Mouse (Mus musculus) lung, embryonic 16.5 days (tissue): Measurements from ENCODE around the gene Lbr. TPM values are rescaled to one million over a fixed set of nuclear protein-coding genes. Genes with fewer than 3 reads are reported as not detected.

Experiments used
- ATAC-seq: fragments of 200-750 bp; cut with Nextera tagmentation; 2 replicates; pipeline ENCODE4 v1.8.0; 2017; ENCODE audit warnings: low read depth, mild to moderate bottlenecking, moderate library complexity
- H3K27ac ChIP-seq: fragments of 300-500 bp; sonication (generic); 2 replicates; pipeline ENCODE4 v1.5.1; 2014; ENCODE audit warnings: mild to moderate bottlenecking, control low read depth, low read length
- H3K27me3 ChIP-seq: fragments of 300-500 bp; sonication (generic); 2 replicates; pipeline ENCODE4 v1.6.1; 2014; ENCODE audit warnings: low read depth, low read length, mixed read lengths; ENCODE audit not compliant: control insufficient read depth, insufficient read depth
- H3K36me3 ChIP-seq: fragments of 300-500 bp; sonication (generic); 2 replicates; pipeline ENCODE4 v1.6.1; 2014; ENCODE audit warnings: low read length; ENCODE audit not compliant: control insufficient read depth, insufficient read depth
- H3K4me1 ChIP-seq: fragments of 300-500 bp; sonication (generic); replicated peaks from 2 replicates; pipeline ENCODE4 v1.6.1; 2014; ENCODE audit warnings: low read length, mixed read lengths; ENCODE audit not compliant: control insufficient read depth, insufficient read depth
- H3K4me2 ChIP-seq: fragments of 300-500 bp; sonication (generic); 2 replicates; pipeline ENCODE4 v1.6.1; 2014; ENCODE audit warnings: low read depth, low read length, control low read depth
- H3K4me3 ChIP-seq: fragments of 300-500 bp; sonication (generic); 2 replicates; pipeline ENCODE4 v1.5.1; 2014; ENCODE audit warnings: mild to moderate bottlenecking, low read length, control low read depth
- H3K9ac ChIP-seq: fragments of 300-500 bp; sonication (generic); 2 replicates; pipeline ENCODE4 v1.6.1; 2014; ENCODE audit warnings: low read length, control low read depth
- H3K9me3 ChIP-seq: fragments of 300-500 bp; sonication (generic); 2 replicates; pipeline ENCODE4 v1.6.1; 2016; ENCODE audit warnings: low read length; ENCODE audit not compliant: control insufficient read depth
- WGBS: fragments of 180-500 bp; shearing (Covaris S2); extraction: QIAGEN DNeasy Blood & Tissue Kit; methylation state at CpG from one replicate; pipeline ENCODE4 v1.1.7; 2014; 5-methylcytosine and 5-hydroxymethylcytosine counted together
- polyA plus RNA-seq: library from polyadenylated mRNA; unstranded; fragments of >200 nt; fragmentation: Nextera tagmentation; extraction: Ambion mirVana; gene quantifications from 2 replicates; pipeline ENCODE4 v1.2.1, GENCODE M21; 2015

Lbr gene
- polyA plus RNA-seq, 1 experiment from 2014 or later = 139 TPM

DNA sequence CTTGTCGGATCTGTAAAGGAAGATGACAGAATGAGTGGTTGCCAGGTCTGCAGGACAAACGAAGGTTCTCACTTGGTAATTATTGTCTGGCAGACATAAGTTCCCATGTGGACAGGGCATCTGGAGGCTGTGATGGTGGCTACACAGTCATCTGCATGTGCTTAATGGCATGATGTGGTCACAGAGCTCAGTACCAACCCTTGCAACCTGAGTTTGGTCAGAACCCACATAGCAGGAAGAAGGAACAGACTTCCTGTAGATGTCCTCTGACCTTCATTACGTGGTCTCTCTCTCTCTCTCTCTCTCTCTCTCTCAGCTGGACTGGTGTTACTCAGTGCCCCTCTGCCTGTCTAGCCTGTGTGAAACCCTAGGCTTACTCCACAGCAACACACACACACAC lies 29.8 kb upstream of the Lbr start:
- Histone ChIP-seq H3K36me3 (no peaks in the 10 kb centered on the region), H3K4me1 (no peaks in the 10 kb centered on the region), H3K27me3 (no peaks in the 10 kb centered on the region), H3K27ac (no peak overlapping the region), H3K4me3 (no peak overlapping the region), H3K9me3 (no peaks in the 10 kb centered on the region), H3K9ac (no peak overlapping the region), H3K4me2 (no peak overlapping the region)
- WGBS = 63% methylated on average over 3 of the region's 3 CpGs
- ATAC-seq = no peak

DNA sequence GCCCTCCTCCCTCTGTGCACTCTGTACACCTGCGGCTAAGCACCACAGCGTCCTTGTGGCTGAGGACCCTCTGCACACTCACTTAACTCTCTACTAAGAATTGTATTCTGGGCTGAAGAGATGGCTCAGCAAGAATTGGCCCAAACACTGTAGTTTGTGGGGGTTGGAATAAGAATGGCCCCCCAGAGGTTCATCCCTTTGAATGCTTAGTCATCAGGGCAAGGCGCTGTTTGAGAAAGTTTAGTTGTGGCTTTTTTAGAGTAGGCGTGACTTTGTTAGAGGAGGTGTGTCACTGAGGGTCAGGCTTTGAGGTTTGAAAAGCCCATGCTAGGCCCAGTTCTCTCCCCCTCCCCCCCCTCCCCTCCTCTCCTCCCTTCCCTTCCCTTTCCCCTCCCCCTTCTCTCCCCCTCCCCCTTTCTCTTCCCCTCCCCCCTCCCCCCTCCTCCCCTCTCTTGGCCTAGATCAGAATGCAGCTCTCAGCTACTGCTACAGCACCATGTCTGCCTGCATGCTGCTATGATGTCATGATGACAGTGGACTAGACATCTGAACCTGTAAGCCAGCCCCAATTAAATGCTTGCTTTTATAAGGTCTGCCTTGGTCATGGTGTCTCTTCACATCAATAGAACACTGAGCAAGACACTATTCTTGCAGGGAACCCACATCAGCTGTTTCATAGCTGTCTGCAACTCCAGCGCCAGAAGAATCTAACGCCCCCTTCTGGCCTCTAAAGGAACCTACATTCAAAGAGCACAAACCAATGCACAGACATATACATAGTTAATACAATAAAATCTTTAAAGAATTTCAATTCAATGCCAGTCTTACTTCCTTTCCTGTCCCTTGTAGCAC lies 23.8 kb upstream of the Lbr start:
- Histone ChIP-seq H3K36me3 (no peaks in the 10 kb centered on the region), H3K9me3 (no peaks in the 10 kb centered on the region), H3K4me2 (no peak overlapping the region), H3K9ac (no peak overlapping the region), H3K27me3 (no peaks in the 10 kb centered on the region), H3K4me3 (no peak overlapping the region), H3K4me1 (peaks cover 4% of the 10 kb centered on the region; the same call in 1 of the 2 replicates), H3K27ac (no peak overlapping the region)
- ATAC-seq = no peak; the same call in 1 of the 2 replicates
- WGBS = 70% methylated on average over 6 of the region's 6 CpGs

DNA sequence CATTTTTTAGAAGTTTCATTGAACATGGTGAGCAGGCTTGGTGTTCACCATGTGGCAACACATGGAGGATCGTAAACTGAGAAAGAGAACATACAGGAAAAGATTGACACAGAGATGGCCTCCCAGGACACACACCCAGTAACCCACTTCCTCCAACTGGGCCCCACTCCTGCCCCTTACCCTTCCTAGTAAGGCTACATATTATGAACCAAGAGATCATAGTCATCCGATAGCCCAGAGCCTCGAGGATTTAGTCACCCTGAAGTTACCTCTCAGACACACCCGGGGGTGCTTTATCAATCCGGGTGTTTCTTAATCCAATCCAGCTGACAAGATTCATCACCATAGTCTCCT lies 23.0 kb upstream of the Lbr start:
- Histone ChIP-seq H3K27ac (no peak overlapping the region), H3K9ac (no peak overlapping the region), H3K4me2 (no peak overlapping the region), H3K9me3 (no peaks in the 10 kb centered on the region), H3K27me3 (no peaks in the 10 kb centered on the region), H3K4me3 (no peak overlapping the region), H3K4me1 (peaks cover 6% of the 10 kb centered on the region; the same call in 1 of the 2 replicates), H3K36me3 (no peaks in the 10 kb centered on the region)
- ATAC-seq = no peak
- 75% methylated on average over 5 of the region's 5 CpGs for WGBS

DNA sequence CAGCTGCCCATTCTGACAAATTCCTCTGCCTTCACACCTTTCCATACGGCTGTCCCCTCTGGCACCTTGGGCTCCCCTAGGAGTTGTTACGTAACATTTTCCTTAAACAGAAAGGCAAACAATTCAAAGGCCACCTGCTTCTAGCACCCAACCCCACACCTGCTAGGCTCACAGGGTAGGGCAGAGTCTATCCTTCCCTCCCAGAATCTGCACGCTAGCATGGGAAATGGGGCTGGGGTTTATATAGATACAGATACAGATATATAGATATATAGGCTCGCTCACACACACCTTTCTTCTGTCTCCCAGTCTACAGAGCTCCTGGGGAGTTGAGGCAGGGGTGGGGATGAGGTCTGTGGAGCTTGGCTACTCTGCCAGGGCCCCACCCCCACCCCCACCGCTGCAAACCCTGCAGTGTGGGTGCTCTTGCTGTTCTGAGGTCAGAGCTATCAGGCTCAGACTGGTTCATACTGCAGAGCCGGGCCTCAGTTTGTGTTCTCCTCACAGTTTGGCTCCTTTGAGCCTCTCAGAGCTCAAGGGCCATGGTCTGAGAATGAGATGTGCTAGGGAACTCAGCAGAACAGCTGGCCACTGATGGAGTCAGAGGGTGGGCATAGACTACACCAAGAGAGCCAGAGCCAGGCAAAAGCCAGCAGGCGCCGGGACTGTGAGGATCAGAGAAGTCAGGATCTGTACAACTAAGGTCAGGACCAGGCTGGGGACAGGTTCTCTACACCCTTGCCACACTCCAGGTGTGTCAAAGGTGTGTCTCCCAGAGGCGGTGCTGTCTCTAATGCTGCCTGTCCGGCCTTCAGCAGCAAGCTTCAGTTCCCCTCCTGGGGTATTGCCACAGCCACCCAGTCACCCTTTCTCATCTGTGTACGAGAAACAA lies 22.4 kb upstream of the Lbr start:
- Histone ChIP-seq H3K4me1 (peaks cover 9% of the 10 kb centered on the region; the same call in 1 of the 2 replicates), H3K9ac (no peak overlapping the region), H3K4me3 (no peak overlapping the region), H3K36me3 (no peaks in the 10 kb centered on the region), H3K4me2 (no peak overlapping the region), H3K9me3 (no peaks in the 10 kb centered on the region), H3K27ac (peak overlapping the region; percentile 23; the same call in 1 of the 2 replicates), H3K27me3 (no peaks in the 10 kb centered on the region)
- peak; percentile 58; the same call in 1 of the 2 replicates for ATAC-seq
- 60% methylated on average over 11 of the region's 11 CpGs for WGBS

DNA sequence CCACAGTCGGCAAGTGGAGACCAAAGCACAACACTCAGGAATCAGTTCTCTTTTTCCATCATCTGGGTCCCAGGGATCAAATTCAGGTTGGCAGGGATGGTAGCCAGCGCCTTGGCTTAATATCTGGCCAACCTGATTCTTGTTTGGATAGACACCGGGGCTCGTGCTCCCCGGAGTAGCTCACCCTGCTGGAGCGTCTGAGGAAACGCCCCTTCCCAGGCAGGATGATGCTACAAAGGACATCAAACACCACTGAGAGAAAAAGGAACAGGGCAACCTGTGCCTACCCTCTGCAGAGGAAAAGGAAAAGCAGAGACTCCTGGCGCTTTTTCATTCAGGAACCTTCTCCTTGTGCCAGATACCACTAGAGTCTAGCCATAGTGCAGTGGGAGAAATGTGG lies 20.6 kb upstream of the Lbr start:
- Histone ChIP-seq H3K27me3 (no peaks in the 10 kb centered on the region), H3K4me3 (no peak overlapping the region), H3K9ac (no peak overlapping the region), H3K27ac (no peak overlapping the region), H3K36me3 (no peaks in the 10 kb centered on the region), H3K4me1 (peaks cover 9% of the 10 kb centered on the region; the same call in 1 of the 2 replicates), H3K4me2 (no peak overlapping the region), H3K9me3 (no peaks in the 10 kb centered on the region)
- WGBS = 34% methylated on average over 8 of the region's 8 CpGs
- ATAC-seq = no peak

DNA sequence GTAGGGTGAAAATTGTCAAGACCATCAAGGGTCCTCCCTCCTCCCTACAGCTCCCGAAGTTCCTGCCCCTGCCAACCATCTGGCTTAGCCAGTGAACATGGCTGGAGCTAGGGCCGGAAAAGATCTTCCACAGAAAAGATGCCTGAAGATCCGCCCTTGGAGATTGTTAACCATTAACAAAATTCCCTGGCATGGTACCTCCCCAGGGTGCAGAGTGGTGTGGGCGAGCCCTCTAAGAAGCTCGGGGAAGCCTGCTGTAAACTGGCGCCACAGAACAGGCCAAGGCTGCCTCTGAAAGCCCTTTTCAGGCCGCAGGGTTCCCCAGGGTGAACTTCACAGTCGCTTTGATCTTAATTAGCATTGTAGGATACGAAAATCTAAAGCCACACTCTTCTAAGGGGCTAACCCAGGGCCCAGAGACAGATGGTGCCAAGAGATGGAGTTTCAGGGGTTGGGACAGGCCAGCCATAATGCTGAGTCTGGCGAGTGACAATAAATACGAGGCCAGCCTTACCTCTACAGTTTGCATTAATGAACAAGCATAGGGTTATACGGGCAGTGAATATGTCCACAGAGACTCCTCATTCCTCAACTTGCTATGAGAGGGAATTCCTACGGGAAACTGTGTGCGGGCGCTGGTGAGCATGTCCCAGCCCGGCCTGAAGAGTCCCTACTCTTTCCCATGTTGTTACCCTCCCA lies 20.0 kb upstream of the Lbr start:
- H3K9me3 ChIP-seq = no peaks in the 10 kb centered on the region
- H3K27me3 ChIP-seq = no peaks in the 10 kb centered on the region
- ATAC-seq = no peak
- H3K4me2 ChIP-seq = no peak overlapping the region
- no peaks in the 10 kb centered on the region for H3K36me3 ChIP-seq
- H3K27ac ChIP-seq = no peak overlapping the region
- WGBS = 54% methylated on average over 16 of the region's 16 CpGs
- H3K4me3 ChIP-seq = no peak overlapping the region
- H3K4me1 ChIP-seq = peaks cover 9% of the 10 kb centered on the region; the same call in 1 of the 2 replicates
- no peak overlapping the region for H3K9ac ChIP-seq

DNA sequence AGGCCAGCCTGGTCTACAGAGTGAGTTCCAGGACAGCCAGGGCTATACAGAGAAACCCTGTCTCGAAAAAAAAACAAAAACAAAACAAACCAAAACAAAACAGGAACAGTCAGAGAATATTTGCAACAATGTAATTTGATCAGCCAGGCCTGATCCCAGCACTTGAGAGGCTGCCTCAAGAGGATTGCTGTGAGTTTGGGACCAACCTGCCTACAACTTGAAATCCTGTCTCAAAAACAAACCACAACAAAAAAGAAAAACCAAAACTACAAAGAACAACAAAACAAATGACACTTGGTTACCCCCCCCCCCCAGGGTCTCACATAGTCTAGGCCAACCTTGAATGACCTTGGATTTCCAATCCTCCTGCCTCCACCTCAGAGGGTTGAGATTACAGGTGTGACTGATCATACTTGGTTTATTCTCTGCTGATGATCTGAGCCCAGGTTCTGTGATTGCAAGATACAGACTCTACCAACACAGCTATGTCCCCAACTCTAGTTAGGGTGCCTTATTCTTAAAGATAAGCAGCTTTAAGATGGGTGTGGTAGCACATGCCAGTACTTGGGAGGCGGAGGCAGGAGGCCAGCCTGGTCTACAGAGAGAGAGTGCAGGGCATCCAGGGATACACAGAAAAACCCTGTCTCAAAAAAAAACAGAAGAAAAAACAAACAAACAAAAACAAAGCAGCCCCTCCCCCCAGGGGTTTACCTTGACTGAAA lies 18.5 kb upstream of the Lbr start:
- H3K4me2 ChIP-seq = no peak overlapping the region
- peak overlapping the region; percentile 31 for H3K27ac ChIP-seq
- H3K36me3 ChIP-seq = no peaks in the 10 kb centered on the region
- no peaks in the 10 kb centered on the region for H3K9me3 ChIP-seq
- no peak overlapping the region for H3K9ac ChIP-seq
- ATAC-seq = no peak
- 73% methylated on average over 2 of the region's 2 CpGs for WGBS
- no peak overlapping the region for H3K4me3 ChIP-seq
- H3K4me1 ChIP-seq = peaks cover 9% of the 10 kb centered on the region; the same call in 1 of the 2 replicates
- no peaks in the 10 kb centered on the region for H3K27me3 ChIP-seq

DNA sequence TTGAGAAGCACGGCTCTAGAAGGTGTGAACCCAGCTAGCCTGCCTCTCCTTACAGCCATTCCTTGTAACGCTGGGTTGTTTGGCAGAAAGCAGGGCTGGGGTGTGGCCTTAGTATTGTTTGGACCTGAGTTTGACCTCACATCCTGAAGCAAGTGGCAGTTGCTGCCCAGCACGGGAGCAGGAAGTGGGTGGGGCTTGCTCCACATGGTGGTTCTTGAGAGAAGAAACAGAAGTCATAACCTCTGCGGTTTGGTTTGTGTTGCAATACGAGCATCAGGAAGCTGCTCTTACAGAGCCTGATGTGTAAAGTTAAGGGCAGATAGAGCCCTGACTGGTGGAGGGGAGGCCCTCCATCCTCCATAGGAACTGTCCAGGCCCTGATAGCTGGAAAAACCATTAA lies 17.8 kb upstream of the Lbr start:
- H3K27me3 ChIP-seq = no peaks in the 10 kb centered on the region
- no peak overlapping the region for H3K9ac ChIP-seq
- peak overlapping the region; percentile 44 for H3K27ac ChIP-seq
- no peak overlapping the region for H3K4me3 ChIP-seq
- H3K9me3 ChIP-seq = no peaks in the 10 kb centered on the region
- peak; percentile 87 for ATAC-seq
- peaks cover 9% of the 10 kb centered on the region; the same call in 1 of the 2 replicates for H3K4me1 ChIP-seq
- H3K36me3 ChIP-seq = no peaks in the 10 kb centered on the region
- H3K4me2 ChIP-seq = no peak overlapping the region
- 6% methylated on average over 5 of the region's 5 CpGs for WGBS
